Mouse (Mus musculus) CD4-positive helper T cell, adult 2 months (primary cell): ENCODE results near the gene Dok1.

Experiments
- DNase-seq: peaks from one replicate; pipeline ENCODE4 v3.0.0-alpha.2; 2012; ENCODE audit warnings: low read depth, missing footprints, low spot score

Dok1 gene

GRCm38 (mm10) chr6:83049367-83049766 is 16.1 kb upstream of the Dok1 start:
- DNase-seq = no peak

DNA sequence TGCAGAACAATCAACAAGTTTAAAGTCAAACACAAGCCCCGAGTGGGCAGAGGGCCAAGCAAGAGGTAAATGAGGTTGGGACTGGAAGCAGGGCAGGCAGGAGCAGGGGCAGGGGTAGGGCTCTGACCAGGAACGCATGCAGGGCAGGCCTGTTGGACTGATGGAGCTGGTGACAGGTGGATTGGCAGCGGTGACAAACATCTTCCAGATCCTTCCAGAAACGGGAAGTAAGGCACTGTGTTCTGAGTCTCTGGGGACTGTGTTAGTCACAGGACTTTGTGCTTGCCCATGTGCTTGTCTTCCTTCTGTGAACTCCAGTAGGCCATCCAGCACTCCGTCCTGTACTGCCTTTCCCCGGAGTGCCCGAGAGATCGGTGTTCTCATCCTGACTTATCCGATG is 11.5 kb upstream of the Dok1 start:
- DNase-seq = no peak

- DNase-seq = no peak
Observed at GRCm38 (mm10) chr6:83043993-83044392, 10.7 kb upstream of the Dok1 start.

- no peak for DNase-seq
Observed at GRCm38 (mm10) chr6:83043561-83043960, 10.3 kb upstream of the Dok1 start.

- DNase-seq = no peak
Observed at GRCm38 (mm10) chr6:83040601-83041000, 7.3 kb upstream of the Dok1 start.

DNA sequence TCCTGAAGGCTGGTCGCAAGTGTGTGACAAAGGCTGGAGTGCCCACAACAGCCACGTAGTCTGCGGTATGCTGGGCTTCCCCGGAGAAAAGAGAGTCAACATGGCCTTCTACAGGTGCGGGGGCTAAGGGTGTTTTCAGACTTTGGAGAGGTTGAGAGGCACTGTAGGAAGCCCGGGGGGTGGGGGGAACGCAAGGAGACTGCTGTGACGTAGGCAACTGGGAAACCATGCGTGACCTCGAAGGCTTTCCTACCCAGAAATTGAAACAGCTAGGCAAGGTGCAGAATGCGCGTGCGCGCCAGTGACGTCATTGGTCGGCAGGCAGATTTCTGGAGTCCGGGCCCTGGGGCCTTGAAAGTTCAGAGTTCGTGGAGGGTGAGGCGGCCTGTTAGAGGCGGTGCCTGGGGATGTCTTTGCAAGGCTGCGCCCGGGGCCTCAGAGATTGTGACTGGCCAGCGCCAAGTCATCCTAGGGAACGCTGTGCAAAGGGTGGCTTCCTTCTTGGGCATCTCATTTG is 5.3 kb upstream of the Dok1 start:
- peak; percentile 87 for DNase-seq

- no peak for DNase-seq
Observed at GRCm38 (mm10) chr6:83037188-83037587, 3.9 kb upstream of the Dok1 start.

DNA sequence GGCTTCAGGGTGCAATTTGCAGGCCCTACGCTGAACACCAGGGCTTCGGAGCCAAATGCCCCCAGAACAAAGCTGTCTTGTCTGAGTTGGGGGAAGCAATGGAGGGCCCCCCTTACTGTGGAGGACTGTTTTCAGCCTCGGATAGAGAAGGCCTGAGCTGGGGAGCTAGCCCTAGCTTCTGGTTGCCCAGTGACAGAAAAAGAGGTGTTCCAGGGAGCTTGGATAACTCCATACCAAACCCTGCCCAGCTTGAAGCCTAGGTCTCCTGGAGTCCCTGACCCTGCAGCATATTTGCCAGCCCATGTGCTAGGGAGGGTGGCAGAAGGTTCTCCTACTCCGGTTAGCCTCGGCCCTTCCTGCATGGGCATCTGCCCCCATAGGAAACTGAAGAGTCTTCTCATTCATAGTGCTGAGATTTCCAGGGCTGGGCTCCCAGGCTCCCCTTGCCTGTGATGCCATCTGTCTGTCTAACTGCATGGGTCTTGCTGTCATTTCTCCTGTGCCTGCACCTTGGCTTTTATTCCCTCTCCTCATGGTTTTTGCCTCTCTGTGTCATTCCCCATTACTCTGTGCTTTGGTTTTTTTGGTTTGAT is 1.3 kb upstream of the Dok1 start:
- no peak for DNase-seq

DNA sequence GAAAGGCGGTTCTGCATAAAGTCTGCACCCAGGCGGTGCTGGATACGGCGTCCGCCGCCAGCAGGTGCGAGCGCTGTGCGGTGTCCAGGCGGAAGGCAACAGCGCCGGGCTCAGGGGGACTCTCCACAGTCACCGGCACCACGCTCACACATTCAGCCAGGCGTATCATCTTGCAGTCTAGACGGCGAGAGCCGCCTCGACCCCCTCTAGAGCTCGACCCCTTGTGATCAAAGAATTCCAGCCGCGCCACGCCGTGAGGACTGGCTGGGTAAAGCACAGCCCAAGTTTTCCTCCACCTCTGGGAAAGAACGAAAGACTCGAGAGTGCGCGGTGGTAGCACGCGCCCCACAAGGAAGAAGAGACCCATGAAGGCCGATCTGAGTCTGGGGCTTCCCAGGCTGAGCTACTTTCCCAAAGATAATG is 491 bp downstream of the Dok1 start:
- peak; percentile 61 for DNase-seq

DNA sequence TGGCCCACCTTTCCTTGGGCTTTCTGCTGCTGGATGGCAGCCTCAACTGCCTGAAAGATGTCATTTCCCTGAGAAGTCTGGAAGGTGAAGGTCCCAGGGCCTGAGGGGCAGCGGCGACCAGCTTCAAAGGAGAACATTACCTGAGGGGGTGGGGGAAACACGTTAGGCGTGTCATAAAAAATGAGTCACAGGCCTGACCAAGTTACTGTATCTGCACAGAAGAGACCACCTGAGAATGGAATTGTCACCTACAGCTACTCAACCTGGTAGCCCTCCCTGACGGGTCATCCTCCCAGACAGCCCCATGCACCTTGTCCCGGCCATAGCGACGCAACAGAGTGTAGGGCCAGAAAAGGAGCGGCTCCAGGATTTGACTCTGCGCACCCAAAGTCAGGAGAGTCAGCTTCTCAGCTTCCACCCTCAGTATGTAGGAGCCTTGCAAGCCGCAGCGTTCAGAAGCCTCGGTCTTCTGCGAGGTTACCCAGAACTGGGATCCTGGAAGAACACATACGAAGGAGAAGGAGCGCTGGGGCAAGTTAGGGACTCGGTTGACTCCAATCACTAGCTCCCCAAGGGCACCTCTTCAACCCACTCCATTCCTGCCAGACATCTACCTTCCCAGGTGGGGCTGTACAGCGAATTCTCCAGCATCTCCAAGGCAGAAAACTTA is 1.2 kb downstream of the Dok1 start:
- DNase-seq = no peak

GRCm38 (mm10) chr6:83031111-83031510 is 2.2 kb downstream of the Dok1 start:
- DNase-seq = no peak

GRCm38 (mm10) chr6:83029777-83030176 is 3.5 kb downstream of the Dok1 start:
- no peak for DNase-seq

DNA sequence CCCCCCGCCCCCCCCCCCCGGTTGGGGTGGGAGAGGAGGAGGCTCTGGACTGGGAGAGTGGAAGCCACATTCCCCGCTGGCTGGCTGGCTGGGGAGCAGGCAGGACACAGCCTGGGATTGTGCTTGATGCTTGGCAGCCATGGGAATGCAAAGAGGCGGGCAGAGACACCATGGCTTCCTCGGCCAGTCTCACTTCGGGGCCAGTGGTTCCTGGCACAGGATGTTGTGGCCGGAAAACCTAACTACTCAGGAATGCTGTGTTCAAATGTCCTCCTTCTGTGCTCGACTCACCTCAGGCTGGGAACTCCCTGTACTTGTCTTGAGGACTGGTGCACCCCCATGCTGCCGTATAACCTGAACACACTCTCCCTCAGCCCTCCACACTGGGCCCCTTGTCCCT is 5.6 kb downstream of the Dok1 start:
- no peak for DNase-seq

DNA sequence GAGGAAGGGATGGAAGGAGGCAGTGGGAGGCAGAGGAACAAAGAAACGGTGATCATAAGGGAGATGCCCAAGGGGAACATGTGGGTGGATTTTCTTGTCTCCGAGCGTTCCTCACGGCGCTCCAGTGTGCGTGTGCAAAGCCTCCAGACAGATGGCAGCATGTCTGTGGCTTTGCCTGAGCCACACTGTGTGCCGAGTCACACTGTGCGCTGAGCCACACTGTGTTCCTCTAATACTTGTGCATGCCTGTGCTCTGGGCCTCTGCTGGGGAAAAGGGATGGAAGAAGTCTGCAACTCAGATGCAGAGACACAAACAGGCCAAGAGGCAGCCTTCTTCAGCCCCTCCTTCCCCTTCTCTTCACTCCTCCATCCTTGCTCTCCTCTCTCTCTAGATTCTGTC is 6.0 kb downstream of the Dok1 start:
- no peak for DNase-seq

GRCm38 (mm10) chr6:83025221-83025620 is 8.1 kb downstream of the Dok1 start:
- DNase-seq = no peak

- DNase-seq = no peak
Observed at GRCm38 (mm10) chr6:83024421-83024820, 8.8 kb downstream of the Dok1 start.

GRCm38 (mm10) chr6:83023786-83024185 is 9.5 kb downstream of the Dok1 start:
- DNase-seq = no peak

GRCm38 (mm10) chr6:83023008-83023407 is 10.3 kb downstream of the Dok1 start:
- DNase-seq = no peak

GRCm38 (mm10) chr6:83020836-83021593 is 12.3 kb downstream of the Dok1 start:
- no peak for DNase-seq

GRCm38 (mm10) chr6:83020121-83020520 is 13.2 kb downstream of the Dok1 start:
- DNase-seq = no peak

DNA sequence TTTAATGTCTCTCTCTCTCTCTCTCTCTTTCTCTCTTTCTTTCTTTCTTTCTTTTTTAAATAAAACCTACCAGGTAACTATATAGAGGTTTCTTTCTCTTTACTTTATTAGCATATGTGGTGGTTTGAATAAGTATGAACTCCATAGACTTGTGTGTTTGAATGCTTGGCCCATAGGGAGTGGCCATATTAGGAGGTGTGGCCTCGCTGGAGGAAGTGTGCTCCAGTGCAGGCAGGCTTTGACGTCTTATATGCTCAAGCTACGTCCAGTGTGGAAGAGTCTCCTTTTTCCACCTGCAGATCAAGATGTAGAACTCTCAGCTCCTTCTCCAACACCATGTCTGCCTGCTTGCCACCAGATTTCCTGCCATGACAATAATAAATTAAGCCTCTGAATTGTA is 14.2 kb downstream of the Dok1 start:
- no peak for DNase-seq

DNA sequence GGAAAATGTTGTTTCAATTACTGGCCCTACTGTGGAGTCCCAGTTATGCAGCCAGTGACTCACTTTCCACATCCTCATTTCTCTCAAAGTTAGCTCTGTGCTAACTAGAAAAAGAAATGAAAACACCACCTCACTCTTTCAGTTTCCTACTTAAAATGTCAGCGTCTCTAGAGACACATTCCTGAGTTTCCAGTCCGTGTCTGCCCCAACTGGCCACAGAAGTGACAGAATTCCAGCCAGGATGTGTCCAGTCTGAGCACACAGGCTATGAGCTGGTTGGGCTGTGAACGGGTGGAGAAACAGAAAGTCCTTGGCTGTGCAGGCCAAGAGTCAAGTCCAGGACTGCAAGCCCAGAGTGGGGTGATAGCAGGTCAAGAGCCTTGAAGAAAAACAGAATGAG is 16.1 kb downstream of the Dok1 start:
- no peak for DNase-seq

DNA sequence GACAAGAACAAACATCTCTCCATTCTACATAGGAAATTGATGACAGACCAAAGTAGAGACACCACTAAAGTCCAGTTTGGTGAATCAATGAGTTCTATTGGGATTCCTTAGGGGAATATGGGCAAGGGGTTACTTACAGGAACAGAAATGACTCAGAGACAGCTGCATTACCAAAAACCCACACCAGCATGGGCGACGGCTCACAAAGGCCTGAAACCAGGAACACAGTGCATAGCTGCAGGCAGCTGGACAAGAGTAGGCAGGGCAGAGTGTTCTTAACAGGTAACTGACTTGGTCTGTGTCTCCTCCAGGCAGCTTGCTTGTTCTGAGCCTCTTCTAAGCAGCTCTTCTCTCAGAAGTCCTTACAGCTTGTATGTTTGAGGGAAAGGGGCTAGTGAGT is 17.5 kb downstream of the Dok1 start:
- DNase-seq = no peak
